Mouse (Mus musculus) left cerebral cortex, postnatal 4 days (tissue): ENCODE results near the gene Gm45234. TPM values are rescaled to one million over a fixed set of nuclear protein-coding genes. Genes with fewer than 3 reads are reported as not detected.

Experiments used
- DNase-seq: peaks from one replicate; pipeline ENCODE4 v3.0.0-alpha.2; 2022
- intact Hi-C: fragments of 180-260 bp; cut with DNase I; formaldehyde crosslinking; loops from one replicate; pipeline ENCODE4 v1.15.1; 2025
- total RNA-seq, 2 experiments: library from RNA; stranded (reverse); gene quantifications; 2 replicates each; pipeline ENCODE4 v1.2.3; 2021

Gene Gm45234
- total RNA-seq, 2 experiments from 2014 or later, result not detected

- intact Hi-C loops, result no loop called here
- no peak for DNase-seq
Measured at GRCm38 (mm10) chr6:124712918-124713317, 42.9 kb downstream of the Gm45234 start.

- intact Hi-C loops, result no loop called here
- peak; percentile 98 for DNase-seq
Measured at GRCm38 (mm10) chr6:124711824-124712782, 43.7 kb downstream of the Gm45234 start, which contains the start of the genes Emg1 and Phb2. Gene Emg1 (minus strand): TSS chr6:124712178. Gene Phb2 (plus strand): TSS chr6:124712336.

GRCm38 (mm10) chr6:124708289-124708889, 47.4 kb downstream of the Gm45234 start:
- DNase-seq, result no peak
- intact Hi-C loops, result no loop called here

- intact Hi-C loops, result no loop called here
- DNase-seq, result no peak
Measured at GRCm38 (mm10) chr6:124706061-124706627, 49.7 kb downstream of the Gm45234 start.

DNA sequence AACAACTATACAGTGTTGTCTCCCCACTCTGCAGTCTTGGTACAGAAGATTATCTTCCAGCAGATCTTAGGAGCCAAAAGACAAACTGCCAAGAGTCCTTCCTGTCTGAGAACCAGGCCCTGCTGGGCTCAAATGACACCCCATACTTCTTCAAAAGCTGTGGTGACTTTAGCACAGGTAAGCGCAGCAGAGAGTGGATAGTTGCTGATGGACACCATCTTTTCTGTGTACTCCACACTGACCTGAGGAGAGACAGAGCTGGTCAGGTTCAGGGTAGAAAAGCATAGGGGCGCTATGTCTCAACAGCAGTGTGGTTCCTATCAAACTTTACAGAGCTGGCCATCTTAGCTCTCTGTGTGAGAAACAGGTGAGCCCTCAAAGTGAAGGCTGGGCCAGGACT, 51.4 kb downstream of the Gm45234 start:
- no peak for DNase-seq
- intact Hi-C loops, result no loop called here

DNA sequence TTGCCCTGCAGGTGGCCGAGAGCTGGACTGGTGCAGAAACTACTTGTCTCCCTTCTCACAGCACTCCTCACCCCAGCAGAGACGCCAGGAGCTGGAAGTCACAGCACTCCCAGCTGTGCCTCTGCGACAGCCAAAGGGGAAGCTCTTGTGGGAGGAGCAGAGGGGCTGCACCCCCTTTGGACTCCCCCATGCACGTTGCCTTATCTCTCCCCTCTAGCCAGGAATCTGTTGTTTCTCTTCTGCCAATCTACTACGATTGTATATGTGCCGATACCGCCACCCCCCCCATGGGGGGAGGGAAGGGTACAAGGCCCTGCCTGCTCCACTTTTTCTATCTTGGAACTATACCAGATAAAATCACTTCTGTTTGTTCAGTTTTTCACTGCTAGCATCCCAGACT, 52.0 kb downstream of the Gm45234 start:
- intact Hi-C loops, result no loop called here
- DNase-seq, result no peak

GRCm38 (mm10) chr6:124702784-124703103, 53.1 kb downstream of the Gm45234 start:
- intact Hi-C loops, result no loop called here
- peak; percentile 70 for DNase-seq

DNA sequence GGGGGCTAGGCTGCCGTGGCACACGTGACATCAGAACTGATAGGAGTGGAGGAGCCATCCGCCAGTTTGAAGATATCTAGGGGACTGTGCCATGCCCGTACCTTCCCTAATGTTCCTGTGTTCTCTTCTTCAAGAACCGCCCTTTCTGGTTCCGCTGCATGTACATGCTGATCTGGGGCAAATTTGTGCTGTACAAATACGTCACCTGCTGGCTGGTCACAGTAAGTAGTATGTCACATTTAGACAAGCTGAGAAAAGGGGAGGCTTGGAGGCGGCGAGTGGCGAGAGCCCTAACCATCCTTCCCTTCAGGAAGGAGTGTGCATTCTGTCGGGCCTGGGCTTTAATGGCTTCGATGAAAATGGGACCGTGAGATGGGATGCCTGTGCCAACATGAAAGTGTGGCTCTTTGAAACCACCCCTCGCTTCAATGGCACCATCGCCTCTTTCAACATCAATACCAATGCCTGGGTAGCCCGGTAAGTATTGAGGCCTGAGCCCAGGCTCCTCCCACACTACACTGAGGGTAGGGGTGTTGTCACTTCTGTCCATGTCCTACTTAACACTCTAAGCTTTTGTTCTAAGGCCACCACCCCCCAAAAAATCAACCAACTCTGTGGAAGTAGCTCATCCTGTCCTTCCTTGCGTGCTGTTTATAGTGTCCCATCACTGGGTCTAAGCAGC, 53.6 kb downstream of the Gm45234 start:
- no peak for DNase-seq
- intact Hi-C loops, result no loop called here

DNA sequence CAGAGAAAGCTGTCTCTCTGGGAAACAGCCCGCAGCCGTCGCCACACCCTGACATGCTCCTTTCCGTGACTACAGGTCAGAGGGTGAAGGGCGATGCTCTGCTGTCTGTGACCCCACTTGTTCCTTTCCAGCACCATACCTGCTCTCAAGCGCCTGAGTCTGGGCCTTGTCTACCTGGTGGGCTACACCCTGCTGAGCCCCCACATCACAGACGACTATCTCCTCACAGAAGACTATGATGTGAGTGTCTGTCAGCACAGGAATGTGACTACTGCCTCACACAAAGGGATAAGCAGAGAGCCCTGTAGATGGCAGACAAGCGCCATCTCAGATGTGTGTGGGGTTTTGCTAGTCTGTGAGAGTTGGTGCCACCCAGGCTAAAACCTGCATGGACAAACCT, 54.5 kb downstream of the Gm45234 start:
- intact Hi-C loops, result no loop called here

DNA sequence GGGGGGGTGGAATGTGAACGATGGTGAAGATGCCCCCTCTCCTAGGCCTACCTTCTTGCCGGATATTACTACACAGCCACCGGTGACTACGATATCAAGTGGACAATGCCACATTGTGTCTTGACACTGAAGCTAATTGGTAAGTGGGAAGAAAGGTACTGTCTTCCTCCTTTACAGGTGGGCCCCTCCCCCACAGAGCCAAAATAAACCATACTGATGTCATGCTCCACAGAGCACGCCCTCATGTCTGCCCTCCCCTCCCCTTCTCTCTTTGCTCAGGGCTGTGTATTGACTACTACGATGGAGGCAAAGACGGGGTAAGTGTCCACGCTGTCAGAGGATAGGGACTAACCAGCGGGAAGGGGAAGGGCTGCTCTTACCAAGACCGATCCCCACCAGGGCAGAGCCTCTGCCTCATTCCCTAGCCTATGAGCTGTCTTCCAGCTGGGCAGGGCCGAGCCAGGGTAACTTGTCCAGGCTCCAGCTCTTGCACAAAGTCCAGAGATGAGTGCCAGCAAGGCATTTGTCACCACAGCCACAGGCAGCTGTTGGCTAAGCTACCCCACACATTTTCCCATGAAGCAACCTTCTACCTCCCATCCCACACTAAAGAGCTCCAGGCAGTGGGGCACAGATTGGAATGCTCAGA, 55.7 kb downstream of the Gm45234 start:
- peak; percentile 60 for DNase-seq
- intact Hi-C loops, result no loop called here

More for the DNA sequence above, 54.5 kb downstream of the Gm45234 start:
- no peak for DNase-seq

- intact Hi-C loops, result no loop called here
- DNase-seq, result no peak
Measured at GRCm38 (mm10) chr6:124699366-124699765, 56.5 kb downstream of the Gm45234 start.

DNA sequence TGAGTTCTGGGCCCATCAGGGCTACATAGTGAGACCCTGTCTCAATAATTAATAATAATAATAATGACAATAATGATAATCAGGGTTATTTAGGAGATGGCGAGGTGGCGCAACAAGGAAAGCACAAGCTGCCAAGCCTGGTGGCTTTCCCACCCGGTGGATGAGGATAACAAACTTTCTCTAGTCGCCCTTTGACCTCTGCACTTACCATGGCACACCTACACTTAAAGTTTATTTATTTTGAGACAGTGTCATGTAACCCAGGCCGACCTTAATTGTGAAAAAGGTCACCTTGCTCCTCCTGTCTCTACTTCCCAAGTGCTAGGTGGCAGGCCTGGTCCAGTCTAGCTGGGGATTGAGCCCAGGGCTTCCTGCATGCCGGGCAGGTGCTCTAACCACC, 57.1 kb downstream of the Gm45234 start:
- no peak for DNase-seq
- intact Hi-C loops, result no loop called here

DNA sequence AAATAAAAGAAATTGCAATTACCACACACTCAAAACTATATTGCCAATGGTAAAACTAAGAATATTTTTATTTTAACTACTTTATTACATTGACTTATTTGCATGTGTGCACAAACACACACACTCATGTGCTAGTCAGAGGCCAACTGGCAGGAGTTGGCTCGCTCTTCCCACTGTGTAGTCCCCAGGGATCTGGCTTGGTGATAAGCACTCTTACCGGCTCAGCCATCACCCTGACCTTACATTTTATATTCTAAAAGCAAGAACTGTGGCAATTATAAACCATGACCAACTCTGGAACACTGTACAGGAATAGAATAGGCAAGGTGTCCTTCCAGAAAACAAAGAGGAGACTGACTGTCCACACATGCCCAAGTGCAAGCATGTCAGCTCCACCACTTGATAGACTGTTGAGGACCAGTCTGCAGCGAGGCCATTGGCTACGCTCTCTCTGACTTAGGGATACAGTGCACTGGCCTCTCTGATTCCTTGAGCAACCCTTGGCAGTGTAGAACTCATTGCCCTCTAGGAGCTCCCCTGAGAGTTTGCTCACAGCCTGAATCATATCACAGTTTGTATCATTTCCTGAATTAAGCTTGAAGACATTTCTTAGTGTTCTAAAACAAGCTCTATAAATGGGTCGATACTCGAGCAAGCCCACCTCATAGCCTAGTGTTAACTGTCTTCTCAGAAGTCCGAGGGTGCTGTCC, 59.2 kb downstream of the Gm45234 start:
- intact Hi-C loops, result no loop called here
- no peak for DNase-seq

- peak; percentile 73 for DNase-seq
- intact Hi-C loops, result no loop called here
Measured at GRCm38 (mm10) chr6:124694166-124694955, 61.5 kb downstream of the Gm45234 start.

GRCm38 (mm10) chr6:124693243-124693981, 62.4 kb downstream of the Gm45234 start:
- intact Hi-C loops, result no loop called here
- no peak for DNase-seq

DNA sequence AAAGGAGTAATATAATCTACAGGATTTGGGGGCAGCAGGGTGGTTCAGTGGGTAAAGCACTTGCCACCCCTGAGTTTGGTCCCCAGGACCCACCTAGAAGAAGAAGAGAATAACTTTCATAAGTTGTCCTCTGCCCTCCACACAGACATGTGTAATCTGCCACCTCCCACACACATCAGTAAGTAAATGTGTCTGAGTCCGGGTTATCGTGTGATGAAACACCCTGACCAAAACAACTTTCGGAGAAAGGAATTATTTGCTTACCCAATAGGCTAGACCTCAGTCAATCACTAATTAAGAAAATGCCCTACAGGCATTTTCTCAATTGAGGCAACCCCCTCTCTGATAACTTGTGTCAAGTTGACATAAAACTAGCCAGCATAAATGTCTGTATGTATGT, 65.3 kb downstream of the Gm45234 start:
- intact Hi-C loops, result no loop called here
- DNase-seq, result no peak
